Mouse (Mus musculus): ENCODE data around the gene Psip1. TPM values are rescaled to one million over a fixed set of nuclear protein-coding genes. Genes with fewer than 3 reads are reported as not detected.
A peak's percentile ranks its signal among the peaks of the same experiment; 100 is the strongest.

Psip1 gene
- total and polyA plus RNA-seq, 2 experiments, result 4.4 to 16.0 TPM

GRCm38 (mm10) chr4:83436375-83436774 lies 49.9 kb downstream of the Psip1 start:
- H3K27me3 ChIP-seq (ENCODE audit: control insufficient read depth, insufficient read depth, low read length), result no peaks in the 10 kb centered on the region
- H3K4me3 ChIP-seq (ENCODE audit: insufficient read depth, low read depth, low read length), result no peak overlapping the region
- no peaks in the 10 kb centered on the region for H3K4me1 ChIP-seq (ENCODE audit: control insufficient read depth, insufficient read depth, low read length)
- H3K36me3 ChIP-seq (ENCODE audit: control insufficient read depth, insufficient read depth, low read length), result peaks cover 37% of the 10 kb centered on the region
- peaks cover 7% of the 10 kb centered on the region for H3K79me2 ChIP-seq (ENCODE audit: control insufficient read depth, insufficient read depth, low read length)
- H3K27ac ChIP-seq (replicated peaks; ENCODE audit: insufficient read depth, low read depth, low read length), result no peak overlapping the region
- TF ChIP-seq POLR2A (IDR thresholded peaks at IDR 0.05; ENCODE audit: extremely low read depth, insufficient read depth, low read length) (no peak), CTCF (IDR thresholded peaks at IDR 0.05; ENCODE audit: low read depth, low read length) (no peak)
- 93% methylated on average over 8 of the region's 8 CpGs for WGBS
- no peak for DNase-seq (ENCODE audit: extremely low read depth, low read depth, low spot score)
- no peak overlapping the region for H3K9ac ChIP-seq (ENCODE audit: low read depth, low read length)

DNA sequence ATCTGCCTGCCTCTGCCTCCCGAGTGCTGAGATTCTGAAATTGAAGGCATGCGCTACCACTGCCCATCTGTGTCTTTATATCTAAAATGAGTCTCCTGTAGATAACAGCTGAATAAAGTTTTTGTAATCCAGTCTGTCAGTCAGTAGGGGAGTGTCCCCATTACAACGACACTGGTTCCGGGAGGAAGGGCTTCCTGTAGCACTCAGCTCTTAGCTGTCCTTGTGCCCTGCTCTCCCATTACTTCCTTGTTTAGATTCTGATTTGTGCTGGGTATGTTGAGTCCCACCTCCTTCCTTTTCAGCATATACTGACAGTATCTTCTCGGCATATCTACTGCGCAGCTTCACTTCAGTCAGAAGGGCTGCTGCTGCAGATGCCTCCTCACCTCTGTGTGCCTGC lies 53.4 kb downstream of the Psip1 start:
- H3K36me3 ChIP-seq (ENCODE audit: control insufficient read depth, insufficient read depth, low read length), result peaks cover 35% of the 10 kb centered on the region
- 82% methylated on average over 6 of the region's 6 CpGs for WGBS
- H3K27me3 ChIP-seq (ENCODE audit: control insufficient read depth, insufficient read depth, low read length), result no peaks in the 10 kb centered on the region

GRCm38 (mm10) chr4:83431950-83432349 lies 54.3 kb downstream of the Psip1 start:
- H3K36me3 ChIP-seq (ENCODE audit: control insufficient read depth, insufficient read depth, low read length), result peaks cover 34% of the 10 kb centered on the region
- WGBS, result 93% methylated on average over 7 of the region's 7 CpGs
- no peak for TF ChIP-seq CTCF (IDR thresholded peaks at IDR 0.05; ENCODE audit: low read depth, low read length)
- no peak for TF ChIP-seq POLR2A (IDR thresholded peaks at IDR 0.05; ENCODE audit: extremely low read depth, insufficient read depth, low read length)
- no peaks in the 10 kb centered on the region for H3K27me3 ChIP-seq (ENCODE audit: control insufficient read depth, insufficient read depth, low read length)
- peaks cover 11% of the 10 kb centered on the region for H3K79me2 ChIP-seq (ENCODE audit: control insufficient read depth, insufficient read depth, low read length)
- no peak overlapping the region for H3K9ac ChIP-seq (ENCODE audit: low read depth, low read length)
- no peak for DNase-seq (ENCODE audit: extremely low read depth, low read depth, low spot score)
- H3K4me3 ChIP-seq (ENCODE audit: insufficient read depth, low read depth, low read length), result no peak overlapping the region
- no peak overlapping the region for H3K27ac ChIP-seq (replicated peaks; ENCODE audit: insufficient read depth, low read depth, low read length)
- H3K4me1 ChIP-seq (ENCODE audit: control insufficient read depth, insufficient read depth, low read length), result no peaks in the 10 kb centered on the region

More for the DNA sequence above, 53.4 kb downstream of the Psip1 start:
- H3K4me1 ChIP-seq (ENCODE audit: control insufficient read depth, insufficient read depth, low read length), result no peaks in the 10 kb centered on the region
- H3K27ac ChIP-seq (replicated peaks; ENCODE audit: insufficient read depth, low read depth, low read length), result no peak overlapping the region
- H3K4me3 ChIP-seq (ENCODE audit: insufficient read depth, low read depth, low read length), result no peak overlapping the region
- TF ChIP-seq CTCF (IDR thresholded peaks at IDR 0.05; ENCODE audit: low read depth, low read length) (no peak), POLR2A (IDR thresholded peaks at IDR 0.05; ENCODE audit: extremely low read depth, insufficient read depth, low read length) (no peak)
- DNase-seq (ENCODE audit: extremely low read depth, low read depth, low spot score), result peak; percentile 6
- H3K9ac ChIP-seq (ENCODE audit: low read depth, low read length), result no peak overlapping the region
- H3K79me2 ChIP-seq (ENCODE audit: control insufficient read depth, insufficient read depth, low read length), result peaks cover 7% of the 10 kb centered on the region

DNA sequence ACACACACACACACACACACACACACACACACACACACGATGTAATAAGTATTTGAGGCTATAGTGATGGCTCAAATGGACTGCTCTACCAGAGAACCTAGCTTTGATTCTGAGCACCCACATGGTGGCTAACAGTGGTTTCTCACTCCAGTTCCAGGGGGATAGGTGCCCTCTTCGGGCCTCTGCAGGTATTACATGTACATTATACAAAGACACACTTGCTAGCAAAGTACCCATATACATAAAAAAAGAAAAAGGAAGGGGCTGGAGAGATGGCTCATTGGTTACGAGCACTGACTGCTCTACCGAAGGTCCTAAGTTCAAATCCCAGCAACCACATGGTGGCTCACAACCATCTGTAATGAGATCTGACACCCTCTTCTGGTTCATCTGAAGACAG lies 57.4 kb downstream of the Psip1 start:
- TF ChIP-seq POLR2A (IDR thresholded peaks at IDR 0.05; ENCODE audit: extremely low read depth, insufficient read depth, low read length), result no peak
- TF ChIP-seq CTCF (IDR thresholded peaks at IDR 0.05; ENCODE audit: low read depth, low read length), result peak; percentile 22; the same call in 1 of the 2 replicates
- Histone ChIP-seq H3K27ac (replicated peaks; ENCODE audit: insufficient read depth, low read depth, low read length) (no peak overlapping the region), H3K36me3 (ENCODE audit: control insufficient read depth, insufficient read depth, low read length) (peaks cover 15% of the 10 kb centered on the region), H3K27me3 (ENCODE audit: control insufficient read depth, insufficient read depth, low read length) (no peaks in the 10 kb centered on the region), H3K4me1 (ENCODE audit: control insufficient read depth, insufficient read depth, low read length) (no peaks in the 10 kb centered on the region), H3K79me2 (ENCODE audit: control insufficient read depth, insufficient read depth, low read length) (peaks cover 17% of the 10 kb centered on the region), H3K4me3 (ENCODE audit: insufficient read depth, low read depth, low read length) (no peak overlapping the region), H3K9ac (ENCODE audit: low read depth, low read length) (no peak overlapping the region)
- WGBS, result 94% methylated on average over 4 of the region's 4 CpGs
- DNase-seq (ENCODE audit: extremely low read depth, low read depth, low spot score), result no peak

DNA sequence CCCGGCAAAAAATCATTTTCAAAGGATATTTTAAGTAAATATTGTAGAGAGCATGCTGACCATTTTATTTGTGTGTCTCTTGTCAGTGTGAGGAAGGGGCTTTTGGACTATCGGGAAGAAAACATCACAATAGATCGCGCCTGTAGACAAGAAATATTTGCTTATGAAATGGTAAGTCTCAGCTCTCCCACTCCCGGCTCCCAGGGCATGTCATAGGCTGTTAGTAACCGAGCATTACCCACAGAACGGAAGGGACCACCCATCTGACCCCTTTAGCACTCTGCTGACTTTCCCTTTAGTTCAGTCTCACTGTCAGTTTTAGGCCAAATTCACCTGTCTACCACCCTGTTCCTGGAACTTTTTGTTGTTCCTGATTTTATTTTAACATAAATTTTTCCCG lies 58.6 kb downstream of the Psip1 start:
- DNase-seq (ENCODE audit: extremely low read depth, low read depth, low spot score), result no peak
- no peaks in the 10 kb centered on the region for H3K27me3 ChIP-seq (ENCODE audit: control insufficient read depth, insufficient read depth, low read length)
- TF ChIP-seq POLR2A (IDR thresholded peaks at IDR 0.05; ENCODE audit: extremely low read depth, insufficient read depth, low read length), result no peak
- no peak for TF ChIP-seq CTCF (IDR thresholded peaks at IDR 0.05; ENCODE audit: low read depth, low read length)
- no peak overlapping the region for H3K9ac ChIP-seq (ENCODE audit: low read depth, low read length)
- no peak overlapping the region for H3K4me3 ChIP-seq (ENCODE audit: insufficient read depth, low read depth, low read length)
- peaks cover 13% of the 10 kb centered on the region for H3K36me3 ChIP-seq (ENCODE audit: control insufficient read depth, insufficient read depth, low read length)
- no peak overlapping the region for H3K27ac ChIP-seq (replicated peaks; ENCODE audit: insufficient read depth, low read depth, low read length)
- 98% methylated on average over 8 of the region's 8 CpGs for WGBS
- H3K79me2 ChIP-seq (ENCODE audit: control insufficient read depth, insufficient read depth, low read length), result peaks cover 25% of the 10 kb centered on the region
- H3K4me1 ChIP-seq (ENCODE audit: control insufficient read depth, insufficient read depth, low read length), result no peaks in the 10 kb centered on the region

DNA sequence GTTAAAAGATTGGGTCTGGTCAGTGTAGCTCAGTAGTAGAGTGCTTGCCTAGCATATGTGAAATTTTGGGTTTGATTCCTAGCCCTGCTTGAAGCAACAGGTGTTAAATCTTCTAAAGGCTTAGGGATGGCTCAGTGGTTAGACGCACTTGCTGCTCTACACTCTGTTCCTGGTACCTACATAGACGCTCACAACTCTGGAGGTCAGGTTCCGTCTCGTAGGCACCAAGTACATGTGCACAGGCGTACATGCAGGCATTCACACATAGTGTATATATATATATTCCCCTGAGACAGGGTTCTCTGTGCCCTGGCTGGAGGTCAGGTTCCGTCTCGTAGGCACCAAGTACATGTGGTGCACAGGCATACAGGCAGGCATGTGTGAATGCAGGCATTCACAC lies 59.1 kb downstream of the Psip1 start:
- Histone ChIP-seq H3K27me3 (ENCODE audit: control insufficient read depth, insufficient read depth, low read length) (no peaks in the 10 kb centered on the region), H3K9ac (ENCODE audit: low read depth, low read length) (no peak overlapping the region), H3K36me3 (ENCODE audit: control insufficient read depth, insufficient read depth, low read length) (peaks cover 13% of the 10 kb centered on the region), H3K4me1 (ENCODE audit: control insufficient read depth, insufficient read depth, low read length) (no peaks in the 10 kb centered on the region), H3K79me2 (ENCODE audit: control insufficient read depth, insufficient read depth, low read length) (peaks cover 24% of the 10 kb centered on the region), H3K27ac (replicated peaks; ENCODE audit: insufficient read depth, low read depth, low read length) (no peak overlapping the region), H3K4me3 (ENCODE audit: insufficient read depth, low read depth, low read length) (no peak overlapping the region)
- TF ChIP-seq CTCF (IDR thresholded peaks at IDR 0.05; ENCODE audit: low read depth, low read length) (no peak), POLR2A (IDR thresholded peaks at IDR 0.05; ENCODE audit: extremely low read depth, insufficient read depth, low read length) (no peak)
- no peak for DNase-seq (ENCODE audit: extremely low read depth, low read depth, low spot score)
- 98% methylated on average over 7 of the region's 7 CpGs for WGBS
